ENCODE assay signal across 8 mouse cellular contexts in genomic region chr11:64442119-64442518, GRCm38 (mm10). TPM values are rescaled to one million over a fixed set of nuclear protein-coding genes. Genes with fewer than 3 reads are reported as not detected.
DNase-seq lines count a peak whose midpoint lies in the region; ATAC-seq and TF ChIP-seq lines count a peak whose summit lies in the region.

No protein-coding gene starts in this region.

- H3K27me3 ChIP-seq in G1E (ENCODE audit: insufficient read depth, low read length), result no peaks in the 10 kb centered on the region
- peaks cover 4% of the 10 kb centered on the region; the same call in 1 of the 2 replicates for H3K27me3 ChIP-seq in intestine, embryonic 16.5 days (replicated peaks; ENCODE audit: control insufficient read depth, insufficient read depth, low read length)
- H3K27me3 ChIP-seq in lung, embryonic 14.5 days (ENCODE audit: insufficient read depth, low read length), result peaks cover 7% of the 10 kb centered on the region
- H3K27me3 ChIP-seq in stomach, embryonic 14.5 days (ENCODE audit: control insufficient read depth, insufficient read depth, low read length), result no peaks in the 10 kb centered on the region

- no peak overlapping the region for H3K27ac ChIP-seq in intestine, embryonic 16.5 days (ENCODE audit: low read length)
- no peak overlapping the region for H3K27ac ChIP-seq in lung, embryonic 14.5 days (ENCODE audit: low read depth)
- H3K27ac ChIP-seq in stomach, embryonic 14.5 days (ENCODE audit: low read length), result no peak overlapping the region

- no peak for ATAC-seq in G1E (ENCODE audit: extremely low read depth, insufficient number of reproducible peaks, low FRiP score, poor library complexity, severe bottlenecking)
- no peak for ATAC-seq in intestine, embryonic 16.5 days
- no peak for ATAC-seq in lung, embryonic 14.5 days (ENCODE audit: insufficient read depth)
- ATAC-seq in stomach, embryonic 14.5 days (ENCODE audit: insufficient number of reproducible peaks, insufficient read depth, low FRiP score, low read depth), result no peak

- no peaks in the 10 kb centered on the region for H3K9me3 ChIP-seq in G1E (replicated peaks)
- H3K9me3 ChIP-seq in intestine, embryonic 16.5 days (ENCODE audit: control insufficient read depth, low read length), result no peaks in the 10 kb centered on the region
- H3K9me3 ChIP-seq in lung, embryonic 14.5 days (ENCODE audit: low read depth, low read length), result no peaks in the 10 kb centered on the region
- no peaks in the 10 kb centered on the region for H3K9me3 ChIP-seq in stomach, embryonic 14.5 days (ENCODE audit: control insufficient read depth, low read depth, low read length)

- H3K4me2 ChIP-seq in intestine, embryonic 16.5 days (ENCODE audit: low read depth, low read length), result no peak overlapping the region
- H3K4me2 ChIP-seq in lung, embryonic 14.5 days, result peak overlapping the region; percentile 46
- peak overlapping the region; percentile 15 for H3K4me2 ChIP-seq in stomach, embryonic 14.5 days (replicated peaks; ENCODE audit: low read depth, low read length)

- H3K9ac ChIP-seq in intestine, embryonic 16.5 days (ENCODE audit: low read depth, low read length), result no peak overlapping the region
- no peak overlapping the region for H3K9ac ChIP-seq in lung, embryonic 14.5 days
- no peak overlapping the region for H3K9ac ChIP-seq in stomach, embryonic 14.5 days (replicated peaks; ENCODE audit: low read depth, low read length)

- peak; percentile 62 for DNase-seq in heart, adult 8-10 months (ENCODE audit: low spot score)
- DNase-seq in heart, adult 11 months, result no peak
- peak; percentile 12 for DNase-seq in G1E (ENCODE audit: low spot score)
- peak; percentile 64 for DNase-seq in embryo, embryonic 9.5 days (ENCODE audit: extremely low spot score)
- peak; percentile 95 for DNase-seq in lung, embryonic 14.5 days
- no peak for DNase-seq in T-cell, adult 2 months (ENCODE audit: low spot score)

- whole genome bisulfite sequencing in intestine, embryonic 16.5 days, result 20% methylated on average over 8 of the region's 8 CpGs
- 12% methylated on average over 8 of the region's 8 CpGs for WGBS in lung, embryonic 14.5 days
- WGBS in stomach, embryonic 14.5 days, result 19% methylated on average over 8 of the region's 8 CpGs

- no peak overlapping the region for H3K4me3 ChIP-seq in G1E (ENCODE audit: low read depth, low read length)
- peak overlapping the region; percentile 14; the same call in 1 of the 2 replicates for H3K4me3 ChIP-seq in intestine, embryonic 16.5 days (ENCODE audit: low read length)
- H3K4me3 ChIP-seq in lung, embryonic 14.5 days (ENCODE audit: low read depth, low read length), result no peak overlapping the region
- no peak overlapping the region for H3K4me3 ChIP-seq in stomach, embryonic 14.5 days (ENCODE audit: low read depth, low read length)

- H3K4me1 ChIP-seq in G1E (ENCODE audit: insufficient read depth, low read depth, low read length), result no peaks in the 10 kb centered on the region
- H3K4me1 ChIP-seq in intestine, embryonic 16.5 days (ENCODE audit: control insufficient read depth, insufficient read depth, low read length), result 0 out of 2 replicates have a peak, but pooled peaks cover 3% of the 10 kb centered on the region
- H3K4me1 ChIP-seq in lung, embryonic 14.5 days (ENCODE audit: insufficient read depth), result no peaks in the 10 kb centered on the region
- no peaks in the 10 kb centered on the region for H3K4me1 ChIP-seq in stomach, embryonic 14.5 days (ENCODE audit: control insufficient read depth, insufficient read depth, low read length)

- 0 out of 2 replicates have a peak, but pooled peaks have one; percentile 9 for TF ChIP-seq CTCF in G1E (IDR thresholded peaks at IDR 0.05; ENCODE audit: low read depth, low read length)
- TF ChIP-seq CTCF in lung, embryonic 14.5 days (IDR thresholded peaks at IDR 0.05; ENCODE audit: low read depth), result peak; percentile 72

- no peaks in the 10 kb centered on the region for H3K36me3 ChIP-seq in G1E (replicated peaks)
- no peaks in the 10 kb centered on the region for H3K36me3 ChIP-seq in intestine, embryonic 16.5 days (ENCODE audit: control insufficient read depth, insufficient read depth, low read length)
- H3K36me3 ChIP-seq in lung, embryonic 14.5 days (ENCODE audit: insufficient read depth), result no peaks in the 10 kb centered on the region
- H3K36me3 ChIP-seq in stomach, embryonic 14.5 days (ENCODE audit: control insufficient read depth, insufficient read depth, low read length), result no peaks in the 10 kb centered on the region

RNA-seq across cellular contexts. Expression of gene F930015N05Rik, which starts 5.7 kb away (rescaled TPM):
- total RNA-seq in heart, adult 8-10 months (2022), result under 1 TPM in 1 of 4 experiments, not detected in 3; 0.22 TPM
- total RNA-seq in G1E (2014; fragmentation: Nextera tagmentation) (not detected in 2 replicates), G1E (2017) (not detected in 2 replicates)
- polyA plus RNA-seq in G1E (2012), result not detected in 2 replicates
- 0.15 and 0.18 TPM in 2 replicates for polyA plus RNA-seq in intestine, embryonic 16.5 days (2015; fragmentation: Nextera tagmentation; extraction: Ambion mirVana)
- 0.27 and 0.37 TPM in 2 replicates for polyA plus RNA-seq in lung, embryonic 14.5 days (2014; fragmentation: Nextera tagmentation; extraction: Ambion mirVana)
- 0.62 and 0.88 TPM in 2 replicates for polyA plus RNA-seq in stomach, embryonic 14.5 days (2014; fragmentation: Nextera tagmentation; extraction: Ambion mirVana)

RNA-seq across cellular contexts. Expression of gene Hs3st3a1, which starts 7.0 kb away (rescaled TPM):
- total RNA-seq in heart, adult 8-10 months (2022), result under 1 TPM; 0.19 to 0.44 (median 0.29) TPM
- total RNA-seq in G1E (2014; fragmentation: Nextera tagmentation) (not detected in 2 replicates), G1E (2017) (0.05 and 0.12 TPM in 2 replicates)
- polyA plus RNA-seq in G1E (2012), result not detected in 2 replicates
- 0.94 and 0.97 TPM in 2 replicates for polyA plus RNA-seq in intestine, embryonic 16.5 days (2015; fragmentation: Nextera tagmentation; extraction: Ambion mirVana)
- 0.31 and 0.59 TPM in 2 replicates for polyA plus RNA-seq in lung, embryonic 14.5 days (2014; fragmentation: Nextera tagmentation; extraction: Ambion mirVana)
- 3.2 and 3.4 TPM in 2 replicates for polyA plus RNA-seq in stomach, embryonic 14.5 days (2014; fragmentation: Nextera tagmentation; extraction: Ambion mirVana)

Comparison
In these comparisons a context has a peak if more than half of its experiments do, and no peak if none do; other contexts are left out.
1. DNase-seq: peak in heart, adult 8-10 months (single experiment), G1E (single experiment), embryo, embryonic 9.5 days (single experiment) and lung, embryonic 14.5 days (single experiment); none in heart, adult 11 months (single experiment) and T-cell, adult 2 months (single experiment).